Mouse (Mus musculus) hindbrain, embryonic 10.5 days (tissue): ENCODE data around the gene Pax5. TPM values are rescaled to one million over a fixed set of nuclear protein-coding genes. Genes with fewer than 3 reads are reported as not detected.

ENCODE experiments used
- DNase-seq: peaks from one replicate; pipeline ENCODE4 v3.0.0-alpha.2; 2017; ENCODE audit warnings: low spot score
- H3K27ac ChIP-seq: fragments of 300-500 bp; sonication (generic); 2 replicates; pipeline ENCODE4 v1.5.1; 2016; ENCODE audit warnings: mild to moderate bottlenecking, moderate library complexity
- H3K27me3 ChIP-seq: fragments of 300-500 bp; sonication (generic); 2 replicates; pipeline ENCODE4 v1.6.1; 2016; ENCODE audit warnings: mild to moderate bottlenecking; ENCODE audit not compliant: poor library complexity, insufficient read depth, severe bottlenecking
- H3K36me3 ChIP-seq: fragments of 300-500 bp; sonication (generic); 2 replicates; pipeline ENCODE4 v1.6.1; 2016; ENCODE audit warnings: mild to moderate bottlenecking, moderate library complexity
- H3K4me1 ChIP-seq: fragments of 300-500 bp; sonication (generic); replicated peaks from 2 replicates; pipeline ENCODE4 v1.6.1; 2016; ENCODE audit warnings: mild to moderate bottlenecking
- H3K4me3 ChIP-seq: fragments of 300-500 bp; sonication (generic); 2 replicates; pipeline ENCODE4 v1.5.1; 2016; ENCODE audit warnings: mild to moderate bottlenecking, moderate library complexity
- H3K9me3 ChIP-seq: fragments of 300-500 bp; sonication (generic); 2 replicates; pipeline ENCODE4 v1.6.1; 2016; ENCODE audit warnings: mild to moderate bottlenecking, moderate library complexity
- WGBS: fragments of 180-500 bp; shearing (Covaris S2); methylation state at CpG from one replicate; pipeline ENCODE4 v1.1.7; 2016; 5-methylcytosine and 5-hydroxymethylcytosine counted together
- polyA plus RNA-seq: library from polyadenylated mRNA; unstranded; fragments of >200 nt; fragmentation: Nextera tagmentation; extraction: Ambion mirVana; gene quantifications from 2 replicates; pipeline ENCODE4 v1.2.1, GENCODE M21; 2016

The Pax5 gene
- polyA plus RNA-seq, 1 experiment from 2014 or later, result 4.4 TPM

DNA sequence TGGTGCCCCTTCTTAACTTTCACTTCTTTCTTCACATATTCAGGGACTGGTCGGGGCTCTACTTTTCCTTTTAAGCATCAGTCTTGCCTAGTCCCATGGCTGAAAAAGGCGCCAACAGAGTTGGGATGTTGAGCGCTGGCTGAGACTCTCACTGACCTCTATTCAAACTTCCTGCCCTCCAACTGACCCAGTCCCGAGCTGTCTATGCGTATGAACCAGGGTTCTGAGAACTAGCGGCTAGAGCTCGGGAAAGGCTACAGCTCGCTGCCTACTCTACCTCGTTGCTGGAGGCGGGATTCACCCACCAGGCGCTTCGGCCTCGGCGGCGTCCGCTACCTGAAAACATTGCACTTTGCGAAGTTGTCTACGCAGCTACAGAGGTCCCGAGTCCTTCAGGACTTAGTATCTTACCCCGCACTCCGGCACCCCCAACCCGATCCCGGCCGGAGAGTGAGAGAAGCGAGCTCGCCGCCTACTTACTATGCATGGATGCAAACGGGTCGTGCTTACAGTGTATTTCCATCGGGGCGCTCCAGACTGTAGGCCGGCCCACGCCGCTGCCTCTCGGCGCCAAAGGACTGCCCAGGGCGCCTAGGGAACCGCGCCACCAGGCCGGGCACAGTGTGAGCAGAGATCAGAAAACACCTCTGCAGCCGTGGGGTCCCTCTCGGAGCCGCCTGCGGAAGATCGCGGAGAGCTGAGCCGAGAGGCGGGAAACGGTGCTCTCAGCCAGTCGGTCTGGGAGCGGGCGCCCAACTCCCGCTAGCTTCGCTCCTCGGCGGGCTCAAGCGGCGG lies 7.2 kb downstream of the Pax5 start:
- Histone ChIP-seq H3K36me3 (no peaks in the 10 kb centered on the region), H3K4me1 (peaks cover 60% of the 10 kb centered on the region), H3K9me3 (no peaks in the 10 kb centered on the region), H3K27ac (peak overlapping the region; percentile 88), H3K4me3 (peak overlapping the region; percentile 61), H3K27me3 (peaks cover 100% of the 10 kb centered on the region)
- WGBS, result under 1% methylated on average over 58 of the region's 58 CpGs
- peak; percentile 57 for DNase-seq

DNA sequence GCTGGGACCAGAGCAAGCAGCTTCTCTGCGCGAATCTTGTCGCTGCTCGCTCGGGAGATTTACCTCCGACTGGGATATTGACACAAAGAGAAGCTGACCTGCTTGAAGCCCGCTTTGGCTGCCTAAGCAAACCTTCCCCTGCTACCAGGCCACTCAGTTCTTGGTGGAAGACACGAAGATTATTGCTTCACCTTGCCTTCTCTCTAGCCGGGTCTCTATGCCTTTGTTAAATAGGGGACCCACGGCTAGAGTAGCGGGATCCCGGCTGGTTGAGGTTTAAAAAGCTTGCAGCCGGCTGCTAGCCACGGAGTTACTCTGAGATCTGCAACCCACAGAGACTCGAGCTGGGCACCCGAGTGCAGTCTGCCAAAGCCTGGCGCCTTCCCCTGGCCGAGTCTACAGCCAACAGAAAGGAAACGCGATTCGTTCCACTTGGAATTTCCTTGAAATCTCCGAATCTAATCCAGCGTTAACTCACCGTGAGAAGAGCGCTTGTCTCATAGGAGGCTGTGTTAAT lies 8.2 kb downstream of the Pax5 start:
- under 1% methylated on average over 25 of the region's 25 CpGs for WGBS
- Histone ChIP-seq H3K9me3 (no peaks in the 10 kb centered on the region), H3K36me3 (no peaks in the 10 kb centered on the region), H3K27me3 (peaks cover 100% of the 10 kb centered on the region), H3K27ac (peak overlapping the region; percentile 88), H3K4me3 (peak overlapping the region; percentile 61), H3K4me1 (peaks cover 68% of the 10 kb centered on the region)
- DNase-seq, result peak; percentile 58

GRCm38 (mm10) chr4:44701513-44701912 lies 8.8 kb downstream of the Pax5 start:
- 0% methylated on average over 9 of the region's 9 CpGs for WGBS
- Histone ChIP-seq H3K4me1 (peaks cover 71% of the 10 kb centered on the region), H3K4me3 (peak overlapping the region; percentile 61), H3K27ac (peak overlapping the region; percentile 88), H3K9me3 (no peaks in the 10 kb centered on the region), H3K36me3 (no peaks in the 10 kb centered on the region), H3K27me3 (peaks cover 100% of the 10 kb centered on the region)
- DNase-seq, result no peak

DNA sequence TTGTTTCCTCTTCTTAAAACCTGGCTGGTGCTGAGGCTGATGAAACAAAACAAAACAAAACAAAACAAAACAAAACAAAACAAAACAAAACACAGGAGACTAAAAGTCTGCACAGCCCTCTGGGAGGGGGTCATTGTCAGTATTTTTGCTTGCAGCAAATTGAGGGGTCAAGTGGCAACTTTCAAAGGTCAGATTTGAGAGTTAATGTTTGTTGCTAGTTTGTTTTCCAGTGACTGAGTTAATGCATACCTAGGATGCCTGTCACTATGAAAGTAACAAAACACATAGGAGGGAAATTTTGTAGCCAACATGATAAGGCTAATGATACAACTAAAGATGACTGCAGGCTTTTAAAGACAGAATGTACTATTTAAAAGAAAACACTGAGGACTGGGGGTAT lies 13.6 kb downstream of the Pax5 start:
- H3K9me3 ChIP-seq, result no peaks in the 10 kb centered on the region
- DNase-seq, result no peak
- H3K27ac ChIP-seq, result no peak overlapping the region
- H3K36me3 ChIP-seq, result peaks cover under 1% of the 10 kb centered on the region
- H3K4me3 ChIP-seq, result no peak overlapping the region
- H3K4me1 ChIP-seq, result peaks cover 55% of the 10 kb centered on the region
- H3K27me3 ChIP-seq, result peaks cover 92% of the 10 kb centered on the region

DNA sequence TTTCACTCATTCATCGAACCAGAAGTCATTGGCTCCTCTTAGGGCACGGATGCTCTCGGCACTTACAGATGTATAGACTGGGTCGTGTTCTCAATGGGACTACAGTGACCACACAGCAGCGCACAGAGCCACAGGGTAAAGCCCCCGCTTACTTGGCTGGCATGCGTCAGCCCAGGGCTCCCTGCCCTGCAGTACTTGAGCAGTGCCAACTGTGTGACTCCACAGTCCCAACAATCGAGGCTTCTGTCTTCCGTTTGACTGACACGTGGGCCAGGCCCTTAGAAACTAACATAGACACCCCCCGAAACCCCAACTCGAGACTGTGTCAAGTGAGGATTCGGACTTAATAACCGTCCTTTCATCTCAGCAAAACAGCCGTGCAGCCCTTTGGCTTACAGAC lies 15.9 kb downstream of the Pax5 start:
- peak; percentile 48 for DNase-seq
- Histone ChIP-seq H3K4me1 (peaks cover 48% of the 10 kb centered on the region), H3K27me3 (peaks cover 78% of the 10 kb centered on the region), H3K4me3 (0 out of 2 replicates have a peak overlapping the region, but pooled peaks have one; percentile 1), H3K9me3 (no peaks in the 10 kb centered on the region), H3K27ac (peak overlapping the region; percentile 16; the same call in 1 of the 2 replicates), H3K36me3 (peaks cover 13% of the 10 kb centered on the region)
- WGBS, result 43% methylated on average over 15 of the region's 15 CpGs

GRCm38 (mm10) chr4:44685582-44685981 lies 24.7 kb downstream of the Pax5 start:
- Histone ChIP-seq H3K4me3 (no peak overlapping the region), H3K27me3 (0 out of 2 replicates have a peak, but pooled peaks cover 3% of the 10 kb centered on the region), H3K4me1 (no peaks in the 10 kb centered on the region), H3K9me3 (no peaks in the 10 kb centered on the region), H3K36me3 (peaks cover 39% of the 10 kb centered on the region), H3K27ac (no peak overlapping the region)
- WGBS, result 79% methylated on average over 6 of the region's 6 CpGs
- no peak for DNase-seq

- 77% methylated on average over 6 of the region's 6 CpGs for WGBS
These were observed 29.9 kb downstream of the Pax5 start for GRCm38 (mm10) chr4:44680242-44680897.

GRCm38 (mm10) chr4:44678641-44679040 lies 31.6 kb downstream of the Pax5 start:
- Histone ChIP-seq H3K27ac (no peak overlapping the region), H3K9me3 (no peaks in the 10 kb centered on the region), H3K27me3 (peaks cover 50% of the 10 kb centered on the region), H3K36me3 (peaks cover 34% of the 10 kb centered on the region), H3K4me3 (no peak overlapping the region), H3K4me1 (peaks cover 24% of the 10 kb centered on the region)
- 67% methylated on average over 5 of the region's 5 CpGs for WGBS
- no peak for DNase-seq

More at GRCm38 (mm10) chr4:44680242-44680897, 29.9 kb downstream of the Pax5 start:
- H3K36me3 ChIP-seq, result peaks cover 34% of the 10 kb centered on the region
- H3K4me3 ChIP-seq, result no peak overlapping the region
- H3K4me1 ChIP-seq, result peaks cover 14% of the 10 kb centered on the region; the same call in 1 of the 2 replicates
- DNase-seq, result no peak
- no peaks in the 10 kb centered on the region for H3K9me3 ChIP-seq
- no peak overlapping the region for H3K27ac ChIP-seq
- H3K27me3 ChIP-seq, result peaks cover 34% of the 10 kb centered on the region

- Histone ChIP-seq H3K4me1 (peaks cover 30% of the 10 kb centered on the region), H3K36me3 (peaks cover 30% of the 10 kb centered on the region), H3K9me3 (no peaks in the 10 kb centered on the region), H3K27me3 (peaks cover 56% of the 10 kb centered on the region), H3K4me3 (no peak overlapping the region), H3K27ac (no peak overlapping the region)
- DNase-seq, result no peak
- 80% methylated on average over 3 of the region's 3 CpGs for WGBS
These were observed 32.3 kb downstream of the Pax5 start for GRCm38 (mm10) chr4:44678026-44678425.

- peaks cover 38% of the 10 kb centered on the region for H3K4me1 ChIP-seq
- DNase-seq, result no peak
- peaks cover 83% of the 10 kb centered on the region for H3K27me3 ChIP-seq
- no peaks in the 10 kb centered on the region for H3K9me3 ChIP-seq
- H3K27ac ChIP-seq, result no peak overlapping the region
- H3K4me3 ChIP-seq, result no peak overlapping the region
- peaks cover 18% of the 10 kb centered on the region for H3K36me3 ChIP-seq
- WGBS, result 86% methylated on average over 8 of the region's 8 CpGs
These were observed 35.3 kb downstream of the Pax5 start for GRCm38 (mm10) chr4:44674973-44675372.

- Histone ChIP-seq H3K27ac (peak overlapping the region; percentile 6; the same call in 1 of the 2 replicates), H3K36me3 (peaks cover 18% of the 10 kb centered on the region), H3K4me3 (no peak overlapping the region), H3K27me3 (peaks cover 74% of the 10 kb centered on the region), H3K4me1 (peaks cover 34% of the 10 kb centered on the region), H3K9me3 (no peaks in the 10 kb centered on the region)
- peak; percentile 49 for DNase-seq
- 13% methylated on average over 9 of the region's 9 CpGs for WGBS
These were observed 36.6 kb downstream of the Pax5 start for GRCm38 (mm10) chr4:44673726-44674125.

GRCm38 (mm10) chr4:44672216-44672937 lies 37.9 kb downstream of the Pax5 start:
- WGBS, result 66% methylated on average over 10 of the region's 10 CpGs
- Histone ChIP-seq H3K4me3 (no peak overlapping the region), H3K4me1 (peaks cover 33% of the 10 kb centered on the region), H3K27ac (no peak overlapping the region), H3K36me3 (peaks cover 20% of the 10 kb centered on the region), H3K9me3 (no peaks in the 10 kb centered on the region), H3K27me3 (peaks cover 81% of the 10 kb centered on the region)
- no peak for DNase-seq
